Mouse (Mus musculus): Measurements from ENCODE around the gene Slc16a5.

GRCm38 (mm10) chr11:115439906-115440595, 22.2 kb upstream of the Slc16a5 start, which contains the start of gene Trim80:
- no peak for TF ChIP-seq GATA1 (IDR thresholded peaks at IDR 0.05; ENCODE audit: borderline replicate concordance, low read length)
- no peak for TF ChIP-seq FLI1 (IDR thresholded peaks at IDR 0.05; ENCODE audit: low read length)
